Mouse (Mus musculus) gastrocnemius, postnatal 4 days (tissue): ENCODE results near the gene Ftl1. TPM values are rescaled to one million over a fixed set of nuclear protein-coding genes. Genes with fewer than 3 reads are reported as not detected.
"Not testable (repeated sequence)": the region's sequence is repeated elsewhere in the genome, so short reads cannot be mapped to it uniquely, and the experiment has no call there.

Experiments used
- DNase-seq, 2 experiments: peaks; one replicate each; pipeline ENCODE4 v3.0.0; 2021 to 2022; ENCODE audit warnings: low spot score in 2 of 2, mixed read lengths in 2 of 2
- total RNA-seq, 2 experiments: library from RNA; stranded (reverse); gene quantifications; 2 replicates each; pipeline ENCODE4 v1.2.3; 2021

Ftl1 gene
- total RNA-seq, 2 experiments from 2014 or later = 339 to 373 TPM

DNA sequence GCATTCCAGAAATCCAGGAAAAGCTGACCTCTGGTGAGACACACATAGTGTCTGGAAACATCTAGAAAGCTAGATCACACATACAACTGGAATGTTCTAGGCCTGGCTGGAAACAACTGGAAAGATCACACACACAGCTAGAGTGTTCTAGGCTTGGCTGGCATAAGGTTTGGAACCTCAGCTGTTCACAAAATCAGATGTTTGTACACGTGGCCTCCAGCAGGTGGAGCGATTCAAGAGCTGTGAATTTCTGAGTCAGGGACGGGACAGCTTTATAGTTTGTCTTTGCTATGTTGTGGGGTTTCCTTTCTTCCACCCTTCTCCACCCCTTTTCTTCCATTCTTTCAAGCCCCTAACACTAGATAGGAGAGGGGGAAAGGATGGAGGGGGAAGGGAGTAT lies 17.3 kb upstream of the Ftl1 start:
- DNase-seq = no peak

DNA sequence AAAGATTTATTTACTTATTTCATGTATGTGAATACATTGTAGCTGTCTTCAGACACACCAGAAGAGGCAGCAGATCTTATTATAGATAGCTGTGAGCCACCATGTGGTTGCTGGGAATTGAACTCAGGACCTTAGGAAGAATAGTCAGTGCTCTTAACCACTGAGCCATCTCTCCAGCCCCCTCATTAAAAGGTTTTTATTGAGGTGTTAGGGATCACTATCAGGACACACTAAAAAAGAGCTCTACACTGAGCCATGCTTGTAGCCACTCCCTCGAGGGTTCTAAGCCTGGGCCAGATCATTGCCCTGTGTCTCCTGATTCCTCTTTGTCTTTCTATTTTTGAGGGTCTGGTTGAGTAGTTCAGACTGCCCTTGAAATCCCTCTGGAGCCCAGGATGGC lies 16.8 kb upstream of the Ftl1 start:
- no peak for DNase-seq

DNA sequence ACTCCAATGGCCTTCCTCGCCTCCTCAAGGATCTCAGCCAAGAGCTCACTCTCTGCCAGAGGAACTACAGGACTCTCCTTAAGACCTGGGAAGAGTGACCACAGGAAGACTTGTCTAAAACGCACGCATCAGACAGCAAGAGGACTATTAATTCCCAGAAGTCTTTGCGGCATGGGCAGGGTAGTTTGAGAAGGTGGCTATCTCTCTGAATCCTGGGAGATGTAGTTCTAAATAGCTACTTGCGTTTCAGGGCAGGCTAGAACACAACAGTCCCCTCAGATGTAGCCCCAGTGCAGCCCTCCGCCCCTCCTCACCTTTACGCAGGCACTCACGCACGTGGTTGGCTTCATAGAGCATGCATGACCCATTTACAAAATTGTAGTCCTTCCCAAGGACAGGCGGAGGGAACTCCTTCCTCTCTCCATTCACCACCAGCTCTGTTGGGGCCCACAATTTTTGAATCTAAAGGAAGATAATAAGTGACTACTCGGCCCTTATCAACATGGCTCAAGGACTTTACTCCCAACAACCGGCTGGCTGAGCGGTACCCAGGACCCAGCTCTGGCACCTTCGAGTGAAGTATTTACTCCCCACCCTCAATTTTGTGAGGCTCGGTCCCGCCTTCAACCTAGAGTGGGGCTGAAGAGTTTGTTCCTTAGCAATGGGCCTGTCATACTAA lies 15.7 kb upstream of the Ftl1 start:
- DNase-seq = no peak

DNA sequence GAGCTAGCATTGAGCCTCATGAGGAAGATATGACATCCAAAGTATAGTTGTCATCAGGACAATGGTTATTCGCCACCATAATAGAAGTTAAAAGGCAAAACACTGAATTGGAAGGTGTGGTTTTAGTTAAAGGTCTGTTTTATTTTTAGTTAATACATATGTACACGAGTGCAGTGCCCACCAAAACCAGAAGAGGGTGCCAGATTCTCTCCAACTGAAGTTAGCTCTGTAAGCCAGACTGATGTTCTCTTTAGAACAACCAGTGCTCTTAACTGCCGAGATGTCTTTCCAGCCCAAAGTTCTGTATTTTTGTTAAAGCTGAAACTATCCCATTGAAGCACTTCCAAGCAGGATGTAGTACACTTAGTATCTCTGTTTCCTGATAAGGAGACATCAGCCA lies 11.2 kb upstream of the Ftl1 start:
- DNase-seq = peak in 1 of 2 experiments; percentile 71

DNA sequence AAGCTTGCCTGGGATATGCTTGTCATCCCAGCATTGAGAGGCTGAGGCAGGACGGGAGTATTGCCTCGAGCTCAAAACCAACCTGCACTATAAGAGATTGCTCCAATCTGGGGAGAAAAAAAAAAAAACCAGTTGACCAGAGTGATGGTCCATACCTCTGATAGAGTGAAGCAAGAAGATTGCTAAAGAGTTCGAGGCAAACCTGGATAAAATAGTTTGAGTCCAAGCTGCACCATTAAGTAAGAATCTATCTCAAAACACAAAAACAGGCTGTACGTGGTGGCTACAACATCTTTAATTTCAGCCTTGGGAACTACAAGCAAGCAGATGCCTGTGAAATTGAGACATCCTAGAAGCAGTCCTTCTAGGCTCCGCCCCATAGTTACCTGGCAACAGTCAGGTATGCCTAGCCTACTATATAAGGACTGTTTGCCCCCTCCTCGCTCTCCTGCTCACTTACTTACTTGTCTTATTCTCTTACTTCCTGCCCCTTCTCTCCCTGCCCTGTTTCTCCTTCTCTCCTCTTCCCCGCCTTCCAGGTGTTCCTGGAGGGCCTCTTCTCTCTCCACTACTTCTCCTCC lies 7.5 kb upstream of the Ftl1 start:
- no peak for DNase-seq

DNA sequence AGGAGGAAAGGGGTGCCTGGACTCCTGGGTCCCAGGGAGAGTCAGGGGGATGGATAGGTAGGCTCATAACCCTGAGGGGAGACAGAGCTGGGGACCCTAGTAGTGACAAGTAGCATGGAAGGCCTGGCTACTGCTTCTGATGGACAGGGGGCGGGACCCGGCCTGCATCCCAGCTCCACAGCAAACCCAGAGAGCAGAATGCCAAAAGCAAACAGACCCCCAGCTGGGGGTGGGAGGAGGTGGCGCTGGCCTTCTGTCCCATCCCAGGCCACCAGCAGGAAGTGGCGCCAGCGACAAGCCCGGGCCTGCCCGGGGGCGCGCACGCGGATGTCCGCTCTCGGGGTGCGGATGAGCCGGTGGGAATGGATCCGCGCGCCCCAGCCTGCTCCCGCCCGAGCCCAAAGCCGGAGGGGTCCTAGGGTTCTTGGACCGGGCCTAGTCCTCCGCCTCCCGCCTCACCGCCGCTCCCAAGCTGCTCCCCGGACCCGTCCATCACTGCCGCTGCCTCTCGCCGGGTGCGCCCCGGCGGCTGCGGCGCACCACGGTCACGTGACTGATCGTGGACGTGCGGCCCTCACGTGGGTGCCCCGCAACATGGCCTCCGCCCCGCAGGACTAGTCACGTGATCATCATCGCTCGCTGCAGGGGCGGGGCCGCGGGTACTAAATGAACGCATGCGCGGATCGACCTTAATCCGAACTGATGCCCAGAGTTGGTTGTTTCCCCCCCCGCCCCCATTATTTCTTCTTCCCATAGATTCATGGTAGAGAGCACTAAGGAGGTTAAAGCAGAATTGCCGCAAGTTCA lies 6.8 kb upstream of the Ftl1 start, which contains the start of gene Bax:
Gene Bax, minus strand, starts transcription at position 616 of the 807 bp plus-strand sequence.
- DNase-seq = peak; percentile 92 to 98

DNA sequence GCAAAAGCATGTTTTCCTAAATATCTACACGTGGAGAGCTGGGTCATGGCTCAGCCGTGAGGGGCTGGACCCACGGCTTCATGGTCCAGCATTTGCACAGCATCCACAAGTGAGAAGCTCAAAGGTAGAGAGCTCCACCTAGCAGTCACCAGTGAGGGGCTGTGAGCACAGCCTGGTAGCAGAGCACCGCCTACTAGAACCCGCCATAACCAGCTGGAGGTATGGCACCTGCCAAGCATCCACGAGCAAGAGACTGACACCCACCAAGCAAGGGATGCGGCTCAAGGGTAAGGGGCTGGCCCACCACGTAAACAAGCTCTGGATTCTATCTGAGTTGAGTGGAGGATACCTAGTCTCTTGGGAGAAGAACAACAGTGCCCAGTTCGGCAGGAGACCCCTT lies 5.9 kb upstream of the Ftl1 start:
- DNase-seq = no peak

DNA sequence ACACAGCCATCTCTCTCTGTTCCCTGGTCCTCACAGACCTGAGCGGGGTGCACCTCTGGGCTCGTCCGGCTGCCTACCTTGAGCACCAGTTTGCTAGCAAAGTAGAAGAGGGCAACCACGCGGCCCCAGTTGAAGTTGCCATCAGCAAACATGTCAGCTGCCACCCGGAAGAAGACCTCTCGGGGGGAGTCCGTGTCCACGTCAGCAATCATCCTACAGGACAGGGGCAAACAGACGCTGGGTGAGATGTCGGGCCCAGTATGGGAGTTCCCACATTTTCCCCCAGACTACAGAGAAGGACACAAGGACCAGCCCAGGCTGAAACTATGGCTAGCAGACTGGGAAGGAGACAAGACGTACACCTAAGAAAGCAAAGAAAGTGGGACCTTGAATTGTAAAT lies 5.4 kb upstream of the Ftl1 start:
- no peak for DNase-seq

DNA sequence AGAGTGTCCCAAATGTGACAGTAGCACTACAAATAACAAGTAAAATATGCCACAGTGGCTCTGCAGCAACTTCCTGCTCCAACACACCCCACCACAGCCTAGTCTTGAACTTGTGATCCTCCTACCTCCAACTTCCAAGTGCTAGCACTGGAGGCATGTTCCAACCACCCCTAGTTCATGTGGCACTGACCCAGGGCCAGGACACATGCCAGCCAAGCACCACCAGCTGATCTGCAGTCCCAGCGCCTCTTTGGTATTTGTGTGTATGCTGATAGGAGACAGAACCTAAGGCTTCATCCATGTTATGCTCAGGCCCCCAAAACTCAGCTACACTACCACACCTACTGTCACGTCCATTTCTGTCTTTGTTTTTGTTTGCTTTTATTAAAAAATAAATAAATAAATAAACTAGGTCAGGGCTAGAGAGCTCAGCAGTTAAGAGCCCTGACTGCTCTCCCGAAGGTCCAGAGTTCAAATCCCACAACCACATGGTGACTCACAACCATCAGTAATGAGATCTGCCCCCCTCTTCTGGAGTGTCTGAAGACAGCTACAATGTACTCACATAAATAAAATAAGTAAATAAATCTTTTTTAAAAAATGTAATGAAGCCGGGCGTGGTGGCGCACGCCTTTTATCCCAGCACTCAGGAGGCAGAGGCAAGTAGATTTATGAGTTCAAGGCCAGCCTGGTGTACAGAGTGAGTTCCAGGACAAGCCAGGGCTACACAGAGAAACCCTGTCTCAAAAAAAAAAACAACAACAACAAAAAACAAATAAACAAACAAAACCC lies 4.5 kb upstream of the Ftl1 start:
- no peak for DNase-seq

DNA sequence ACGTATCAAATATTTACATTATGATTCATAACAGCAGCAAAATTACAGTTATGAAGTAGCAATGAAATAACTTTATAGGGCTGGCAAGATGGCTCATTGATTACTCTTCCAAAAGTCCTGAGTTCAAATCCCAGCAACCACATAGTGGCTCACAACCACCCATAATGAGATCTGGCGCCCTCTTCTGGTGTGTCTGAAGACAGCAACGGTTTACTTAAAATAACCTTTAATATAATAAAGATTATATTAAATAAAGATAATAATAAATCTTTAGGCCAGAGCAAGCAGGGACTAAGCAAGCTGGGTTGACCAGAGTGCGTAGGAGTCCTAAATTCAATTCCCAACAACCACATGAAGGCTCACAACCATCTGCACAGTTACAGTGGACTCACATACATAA lies 3.2 kb upstream of the Ftl1 start:
- DNase-seq = not testable (repeated sequence)

DNA sequence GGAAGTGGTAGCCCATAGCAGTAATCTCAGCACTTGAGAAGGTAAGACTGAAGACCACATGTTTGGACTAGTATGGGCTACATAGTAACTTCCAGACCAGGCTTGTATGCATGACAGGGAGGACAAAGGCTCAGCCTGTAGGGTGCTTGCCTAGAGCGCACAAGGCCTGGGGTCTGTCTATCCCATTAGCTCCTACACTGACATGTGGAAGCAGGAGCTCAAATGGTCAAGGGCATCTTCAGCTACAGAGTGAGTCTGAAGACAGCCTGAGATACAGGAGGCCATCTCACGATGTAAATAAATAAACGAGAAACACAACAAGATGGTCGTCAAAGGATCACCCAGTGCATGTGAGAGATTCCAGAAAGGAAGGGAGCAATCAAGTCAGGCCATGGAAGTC lies 2.6 kb upstream of the Ftl1 start:
- no peak for DNase-seq

DNA sequence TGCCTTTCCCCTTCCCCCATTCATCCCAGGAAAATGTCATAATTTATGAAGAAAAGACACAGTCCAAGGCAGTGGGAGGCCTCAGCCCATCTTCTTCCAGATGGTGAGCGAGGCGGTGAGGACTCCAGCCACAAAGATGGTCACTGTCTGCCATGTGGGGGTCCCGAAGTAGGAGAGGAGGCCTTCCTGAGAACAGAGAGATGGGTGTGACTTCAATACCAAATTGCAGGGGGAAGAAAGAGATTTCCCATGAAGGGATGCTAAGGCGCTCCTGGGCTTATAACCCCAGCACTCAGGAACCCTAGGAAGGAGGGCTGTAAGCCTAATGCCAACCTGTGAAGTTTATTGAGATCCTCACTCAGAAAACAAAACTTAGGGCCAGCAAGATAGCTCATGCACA lies 2.1 kb upstream of the Ftl1 start:
- DNase-seq = no peak

DNA sequence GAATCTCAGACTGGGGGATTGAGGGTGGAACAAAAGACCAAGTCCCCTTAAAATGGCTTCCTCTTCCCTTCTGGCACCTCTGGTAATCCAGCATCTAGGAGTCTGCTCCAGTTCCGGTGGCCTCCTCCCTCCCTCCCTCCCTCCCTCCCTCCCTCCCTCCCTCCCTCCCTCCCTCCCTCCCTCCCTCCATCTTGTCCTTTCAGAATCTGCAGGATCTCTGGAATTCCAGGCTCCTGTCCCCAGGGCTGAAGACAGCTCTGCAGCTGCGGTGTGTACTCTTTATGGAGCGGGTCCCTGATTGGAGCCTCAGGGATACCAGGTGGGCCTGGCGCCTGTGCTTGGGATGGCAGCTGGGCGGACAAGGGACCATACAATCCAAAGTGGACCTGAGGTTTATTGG lies 1.6 kb upstream of the Ftl1 start:
- no peak for DNase-seq

DNA sequence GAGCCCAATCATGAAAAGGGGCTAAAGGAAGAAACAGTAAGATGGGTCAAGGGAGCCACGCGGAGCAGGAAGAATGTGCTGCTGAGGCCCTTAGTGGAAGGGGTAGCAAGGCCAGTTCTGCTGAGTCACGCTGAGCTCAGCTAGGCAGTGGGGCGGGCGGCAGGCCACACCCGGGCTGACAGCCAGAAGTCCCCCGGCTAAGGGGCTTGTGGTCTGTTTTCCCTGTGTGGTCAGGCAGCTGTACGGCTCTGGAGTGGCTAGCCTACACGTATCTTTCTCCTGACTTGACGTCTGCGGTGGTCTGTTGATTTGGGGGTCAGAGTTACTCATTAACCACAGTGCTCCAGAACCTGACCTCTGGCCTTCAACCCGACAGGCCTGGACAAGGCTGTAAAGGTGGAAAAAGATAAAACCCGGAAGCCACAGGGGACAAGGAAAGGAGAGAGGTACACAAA lies 1.2 kb upstream of the Ftl1 start:
- DNase-seq = peak in 1 of 2 experiments; percentile 66

DNA sequence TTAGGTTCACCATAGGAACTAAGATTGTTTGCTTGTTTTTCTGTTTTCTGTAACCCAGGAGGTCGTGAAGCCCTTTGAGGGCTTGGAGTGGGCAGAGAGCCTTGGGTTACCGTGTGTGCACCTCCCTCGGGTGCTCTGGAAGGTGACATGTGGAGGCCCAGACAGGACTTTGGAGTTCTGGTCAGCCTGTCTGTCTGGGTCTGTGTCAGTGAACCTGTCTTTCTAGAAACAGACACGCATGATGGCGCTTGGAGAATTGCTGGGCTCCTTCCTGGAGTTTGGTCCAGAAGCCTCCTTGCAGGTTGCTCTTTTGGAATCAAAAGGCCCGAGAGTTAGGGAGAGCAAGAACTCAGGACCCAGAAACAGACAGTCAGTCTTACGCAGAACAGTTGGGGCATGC lies 693 bp upstream of the Ftl1 start:
- DNase-seq = no peak

DNA sequence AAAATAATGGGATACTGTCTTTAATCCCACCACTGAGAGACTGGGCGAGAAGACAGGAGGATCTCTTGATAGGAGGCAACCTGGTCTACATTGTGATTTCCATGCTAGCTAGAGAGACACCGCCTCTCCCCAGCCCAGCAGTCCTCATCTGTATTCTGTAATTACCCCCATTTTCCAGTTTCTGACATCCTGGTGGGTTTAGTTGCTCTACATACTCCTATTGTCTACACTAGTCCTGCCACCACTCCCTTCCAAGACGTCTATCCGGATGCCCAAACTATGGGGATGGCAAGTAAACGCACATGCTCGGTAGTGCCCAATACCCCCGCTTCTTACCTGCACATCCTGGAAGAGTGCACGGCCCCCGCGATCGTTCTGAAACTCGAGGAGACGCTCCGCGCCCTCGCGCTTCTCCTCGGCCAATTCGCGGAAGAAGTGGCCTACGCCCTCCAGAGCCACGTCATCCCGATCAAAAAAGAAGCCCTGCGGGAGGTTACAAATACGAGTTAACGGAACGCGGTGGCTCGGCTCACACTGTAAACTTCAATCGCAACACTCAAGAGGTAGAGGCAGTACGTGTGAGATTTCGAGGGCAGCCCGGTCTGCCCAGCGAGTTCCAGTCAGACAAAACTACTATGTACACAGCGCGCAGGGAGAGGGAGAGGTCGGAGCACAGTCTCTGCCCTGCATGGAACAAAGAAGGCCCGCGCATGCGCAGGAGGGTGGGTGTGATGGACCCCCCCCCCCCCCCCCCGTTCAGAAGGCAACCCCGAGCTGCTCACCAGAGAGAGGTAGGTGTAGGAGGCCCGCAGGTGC lies 728 bp downstream of the Ftl1 start:
- DNase-seq = peak; percentile 78 to 86

DNA sequence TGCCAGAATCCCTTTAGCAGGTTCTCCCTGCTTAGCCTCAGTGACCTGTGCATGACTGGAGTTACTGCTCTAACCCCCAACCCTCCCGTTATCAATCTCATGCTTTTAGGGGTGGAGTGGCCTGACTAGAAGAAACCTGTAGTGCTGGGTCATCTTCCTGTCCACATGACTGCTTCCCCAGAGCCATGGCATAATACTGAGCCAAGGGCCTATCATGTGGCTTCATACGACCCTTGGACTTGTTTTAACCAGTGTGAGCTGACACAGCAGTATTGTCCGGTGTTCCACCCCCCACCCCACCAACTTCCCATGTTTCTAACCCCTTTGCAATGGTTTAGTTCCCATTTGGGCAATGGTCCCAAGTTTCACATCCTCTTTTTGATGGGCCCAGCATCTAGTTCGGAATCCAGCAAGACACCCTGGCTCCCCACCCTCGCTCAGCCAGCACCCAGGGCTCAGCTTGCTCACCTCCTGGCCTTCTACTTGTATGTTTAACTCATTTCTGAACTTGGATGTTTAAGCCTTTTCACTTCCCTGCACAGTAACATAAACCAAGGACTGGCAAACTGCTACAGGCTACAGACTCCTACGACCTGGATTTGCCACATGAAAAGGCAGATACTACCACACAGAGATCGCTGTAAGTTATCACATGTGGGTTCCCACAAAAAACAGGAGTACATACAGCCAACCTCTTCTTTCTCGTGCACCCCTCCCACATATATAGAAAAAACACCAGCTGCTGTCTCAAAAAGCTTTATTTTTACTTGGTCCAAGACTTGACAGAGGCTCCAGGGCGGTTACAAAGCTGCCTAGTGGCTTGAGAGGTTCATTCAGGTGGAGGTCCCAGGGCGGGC lies 2.3 kb downstream of the Ftl1 start:
- DNase-seq = no peak

DNA sequence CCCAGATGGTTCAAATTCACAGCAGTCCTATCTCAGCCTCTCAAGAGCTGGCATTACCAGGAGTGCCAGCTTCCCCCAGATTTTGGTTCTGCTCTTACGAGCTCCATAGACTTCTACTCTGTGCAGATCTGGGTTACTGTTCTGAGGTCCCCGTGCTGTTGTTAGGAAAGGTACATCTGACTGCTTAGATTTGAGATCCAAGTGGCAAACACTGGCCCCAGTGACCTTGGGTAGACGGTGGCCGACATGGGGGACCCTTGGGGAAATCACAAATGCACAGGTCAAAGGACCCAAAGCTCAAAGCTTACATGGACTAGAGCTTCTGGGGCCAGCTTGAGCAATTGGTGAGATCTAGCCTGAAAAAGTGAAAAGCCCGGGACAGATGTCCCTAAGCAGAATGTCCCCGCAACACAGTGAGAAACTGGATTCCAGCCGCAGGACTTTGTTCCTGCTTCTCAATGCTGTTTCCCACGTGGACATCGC lies 2.9 kb downstream of the Ftl1 start:
- DNase-seq = no peak

DNA sequence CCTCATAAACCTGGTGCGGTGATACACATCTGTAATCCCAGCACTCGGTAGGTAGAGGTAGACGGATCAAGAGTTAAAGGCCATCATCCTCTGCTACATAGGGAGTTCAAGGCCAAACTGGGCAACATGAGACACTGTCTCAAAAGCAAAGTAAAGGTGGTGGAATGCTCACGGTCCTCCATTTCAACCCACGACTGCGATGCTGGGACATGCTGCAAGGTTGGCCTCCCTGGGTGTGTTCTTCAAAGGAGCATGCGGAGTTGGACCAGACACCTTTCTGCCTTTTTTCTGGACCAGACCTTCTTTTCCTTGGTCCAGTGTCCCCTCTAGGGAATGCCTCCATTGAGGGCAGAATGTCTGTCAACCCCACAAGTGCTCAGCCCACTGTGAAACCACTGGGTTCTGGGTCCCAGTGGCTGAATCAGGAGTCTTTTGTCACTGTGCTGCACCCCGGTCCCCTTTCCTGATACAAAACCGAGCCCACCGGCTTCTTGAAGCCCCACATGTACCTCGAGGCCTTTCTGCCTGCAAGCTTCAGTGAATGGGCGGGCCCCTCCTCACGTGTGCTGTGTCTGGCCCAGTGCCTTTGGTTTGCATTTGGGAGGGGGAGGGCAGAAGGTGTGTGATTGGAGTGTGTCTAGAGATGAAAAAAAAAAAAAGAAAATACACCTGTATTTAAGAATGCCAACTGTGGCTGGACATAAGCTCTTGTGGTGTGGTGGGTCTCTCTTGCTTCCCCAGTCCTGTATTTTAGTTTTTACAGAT lies 3.6 kb downstream of the Ftl1 start:
- no peak for DNase-seq
